Mouse (Mus musculus) frontal cortex, postnatal 36 days (tissue): Measurements from ENCODE around the gene Ptgdr2.

Source experiments
- DNase-seq, 2 experiments: peaks; one replicate each; pipeline ENCODE4 v3.0.0; 2022; ENCODE audit warnings: low spot score in 2 of 2

Ptgdr2 gene

GRCm38 (mm10) chr19:10976318-10976717 is 39.4 kb downstream of the Ptgdr2 start:
- no peak for DNase-seq

GRCm38 (mm10) chr19:10979184-10980168 is 42.5 kb downstream of the Ptgdr2 start:
- DNase-seq = peak; percentile 63 to 70

GRCm38 (mm10) chr19:10980210-10980609 is 43.2 kb downstream of the Ptgdr2 start:
- DNase-seq = no peak

GRCm38 (mm10) chr19:10983146-10983545 is 46.2 kb downstream of the Ptgdr2 start:
- DNase-seq = no peak

GRCm38 (mm10) chr19:10984551-10984950 is 47.6 kb downstream of the Ptgdr2 start:
- DNase-seq = no peak

GRCm38 (mm10) chr19:10985889-10986288 is 48.9 kb downstream of the Ptgdr2 start:
- DNase-seq = no peak

- DNase-seq = no peak
Measured at GRCm38 (mm10) chr19:10988563-10988962, 51.6 kb downstream of the Ptgdr2 start.

GRCm38 (mm10) chr19:10990751-10991150 is 53.8 kb downstream of the Ptgdr2 start:
- no peak for DNase-seq

GRCm38 (mm10) chr19:10991911-10992310 is 55.0 kb downstream of the Ptgdr2 start:
- DNase-seq = no peak
